In the genomic region with DNA sequence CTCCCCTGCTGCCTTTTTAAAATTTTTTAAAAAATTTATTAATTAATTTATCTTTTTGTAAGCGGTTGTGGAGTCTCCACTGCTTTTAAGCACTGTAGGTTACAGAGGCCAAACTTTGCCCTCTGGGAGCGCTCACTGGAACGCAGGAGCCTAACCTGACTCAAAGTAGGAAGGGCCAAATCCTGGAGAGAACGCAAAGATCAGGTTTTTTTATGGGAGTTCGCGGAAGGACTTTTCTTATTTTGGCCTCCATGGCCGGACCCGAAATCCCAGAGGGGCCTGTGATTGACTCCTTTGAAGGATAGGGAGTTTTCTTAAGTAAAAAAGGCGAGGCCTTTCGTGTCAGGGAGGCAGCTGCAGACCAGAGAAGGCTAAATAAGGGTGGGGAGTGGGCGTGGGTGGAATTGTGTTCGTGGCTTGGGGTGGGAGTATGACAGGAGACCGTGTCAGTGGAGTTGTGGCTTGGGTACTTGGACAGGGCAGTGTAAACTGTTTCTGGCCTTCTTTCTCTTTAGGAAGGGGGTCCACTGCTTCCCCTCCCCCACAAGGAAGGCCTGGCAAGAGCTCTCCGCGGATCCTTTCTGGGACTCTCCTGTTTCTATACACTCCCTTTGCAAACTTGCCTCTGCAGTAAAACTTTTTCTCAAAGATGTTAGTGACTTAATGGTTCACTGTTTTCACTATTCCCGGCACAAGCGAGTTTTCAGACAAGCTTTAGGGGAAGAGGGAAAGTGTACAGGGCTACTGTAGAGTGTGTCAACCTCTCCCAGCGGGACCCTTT, we compare ENCODE assay signal across 8 mouse cellular contexts. TPM values are rescaled to one million over a fixed set of nuclear protein-coding genes. Genes with fewer than 3 reads are reported as not detected.
DNase-seq lines count a peak whose midpoint lies in the region; ATAC-seq lines count a peak whose summit lies in the region.

No protein-coding gene starts in this region.

- no peaks in the 10 kb centered on the region for H3K27me3 ChIP-seq in forebrain, embryonic 15.5 days
- H3K27me3 ChIP-seq in hindbrain, embryonic 13.5 days, result no peaks in the 10 kb centered on the region
- no peaks in the 10 kb centered on the region for H3K27me3 ChIP-seq in neural tube, embryonic 14.5 days (ENCODE audit: control insufficient read depth, insufficient read depth, low read length)

- peaks cover 20% of the 10 kb centered on the region for H3K4me1 ChIP-seq in forebrain, embryonic 15.5 days
- peaks cover 24% of the 10 kb centered on the region for H3K4me1 ChIP-seq in hindbrain, embryonic 13.5 days (replicated peaks)
- 0 out of 2 replicates have a peak, but pooled peaks cover 7% of the 10 kb centered on the region for H3K4me1 ChIP-seq in neural tube, embryonic 14.5 days (ENCODE audit: control insufficient read depth, insufficient read depth, low read length)

- H3K4me3 ChIP-seq in forebrain, embryonic 15.5 days, result peak overlapping the region; percentile 73
- peak overlapping the region; percentile 86 for H3K4me3 ChIP-seq in hindbrain, embryonic 13.5 days
- H3K4me3 ChIP-seq in neural tube, embryonic 14.5 days (ENCODE audit: low read depth, low read length), result peak overlapping the region; percentile 88

- peak; percentile 9 for DNase-seq in CD4-positive helper T cell, adult 2 months (ENCODE audit: low read depth, low spot score)
- DNase-seq in adipocyte (ENCODE audit: low spot score) (peak; percentile 80), liver (peak; percentile 17)
- DNase-seq in frontal cortex, postnatal 25 days (ENCODE audit: low spot score in 2 of 2), result no peak

- no peaks in the 10 kb centered on the region for H3K36me3 ChIP-seq in forebrain, embryonic 15.5 days
- H3K36me3 ChIP-seq in hindbrain, embryonic 13.5 days, result no peaks in the 10 kb centered on the region
- H3K36me3 ChIP-seq in neural tube, embryonic 14.5 days (ENCODE audit: control insufficient read depth, insufficient read depth, low read length), result no peaks in the 10 kb centered on the region

- H3K27ac ChIP-seq in forebrain, embryonic 15.5 days (replicated peaks), result peak overlapping the region; percentile 75
- H3K27ac ChIP-seq in hindbrain, embryonic 13.5 days, result peak overlapping the region; percentile 20
- peak overlapping the region; percentile 80; the same call in 1 of the 2 replicates for H3K27ac ChIP-seq in neural tube, embryonic 14.5 days (ENCODE audit: low read depth, low read length)

- peak overlapping the region; percentile 84 for H3K4me2 ChIP-seq in forebrain, embryonic 15.5 days (replicated peaks)
- H3K4me2 ChIP-seq in hindbrain, embryonic 13.5 days, result peak overlapping the region; percentile 82
- H3K4me2 ChIP-seq in neural tube, embryonic 14.5 days (ENCODE audit: low read depth, low read length), result peak overlapping the region; percentile 84

- H3K9me3 ChIP-seq in forebrain, embryonic 15.5 days, result no peaks in the 10 kb centered on the region
- no peaks in the 10 kb centered on the region for H3K9me3 ChIP-seq in hindbrain, embryonic 13.5 days
- no peaks in the 10 kb centered on the region for H3K9me3 ChIP-seq in neural tube, embryonic 14.5 days (ENCODE audit: control insufficient read depth, low read length)

- H3K9ac ChIP-seq in forebrain, embryonic 15.5 days (replicated peaks), result peak overlapping the region; percentile 77
- peak overlapping the region; percentile 87 for H3K9ac ChIP-seq in hindbrain, embryonic 13.5 days
- peak overlapping the region; percentile 87; the same call in 1 of the 2 replicates for H3K9ac ChIP-seq in neural tube, embryonic 14.5 days (replicated peaks; ENCODE audit: low read depth, low read length)

- ATAC-seq in forebrain, embryonic 15.5 days (replicated peaks), result no peak
- peak; percentile 13; the same call in 1 of the 2 replicates for ATAC-seq in hindbrain, embryonic 13.5 days (ENCODE audit: low FRiP score)
- ATAC-seq in neural tube, embryonic 14.5 days (ENCODE audit: low read depth), result no peak
- no peak for ATAC-seq in megakaryocyte progenitor cell, adult 5-6 weeks (replicated peaks; ENCODE audit: poor library complexity)

- 12% methylated on average over 18 of the region's 18 CpGs for WGBS in forebrain, embryonic 15.5 days
- 12% methylated on average over 18 of the region's 18 CpGs for WGBS in hindbrain, embryonic 13.5 days
- 12% methylated on average over 18 of the region's 18 CpGs for WGBS in neural tube, embryonic 14.5 days

RNA-seq across cellular contexts. Expression of a gene that starts 1.1 kb away (rescaled TPM):
- 10.7 and 11.2 TPM in 2 replicates for polyA plus RNA-seq in forebrain, embryonic 15.5 days (2015; fragmentation: Nextera tagmentation; extraction: Ambion mirVana)
- 11.9 TPM in 2 replicates for polyA plus RNA-seq in hindbrain, embryonic 13.5 days (2015; fragmentation: Nextera tagmentation; extraction: Ambion mirVana)
- polyA plus RNA-seq in neural tube, embryonic 14.5 days (2014; fragmentation: Nextera tagmentation; extraction: Ambion mirVana), result 7.0 and 14.7 TPM in 2 replicates
- total RNA-seq in megakaryocyte progenitor cell, adult 5-6 weeks (2015), result 2.5 and 3.8 TPM in 2 replicates
- total RNA-seq in megakaryocyte progenitor cell, adult 5-6 weeks (2017), result 1.2 and 1.3 TPM in 2 replicates

Comparison
In these comparisons a context has a peak if more than half of its experiments do, and no peak if none do; other contexts are left out.
1. DNase-seq: peak in CD4-positive helper T cell, adult 2 months (single experiment), adipocyte (single experiment) and liver (single experiment); none in frontal cortex, postnatal 25 days (0 of 2).
2. H3K27ac ChIP-seq: peak in every context shown above with its lines; median percentile 80 in neural tube, embryonic 14.5 days; 75 in forebrain, embryonic 15.5 days; 20 in hindbrain, embryonic 13.5 days.
3. Peak in every context shown above with its lines, with median percentiles within 50 percentile points of each other: H3K4me2 ChIP-seq, H3K4me3 ChIP-seq and H3K9ac ChIP-seq.